Mouse (Mus musculus) midbrain, postnatal 0 days (tissue): Measurements from ENCODE around the gene Sfmbt1. TPM values are rescaled to one million over a fixed set of nuclear protein-coding genes. Genes with fewer than 3 reads are reported as not detected.

Experiments
- ATAC-seq: fragments of 200-750 bp; cut with Nextera tagmentation; 2 replicates; pipeline ENCODE4 v1.8.0; 2017; ENCODE audit warnings: moderate number of reproducible peaks, mild to moderate bottlenecking, moderate TSS enrichment, moderate library complexity; ENCODE audit not compliant: low FRiP score
- DNase-seq: peaks from one replicate; pipeline ENCODE4 v3.0.0-alpha.2; 2015; ENCODE audit warnings: low spot score
- H3K27ac ChIP-seq: fragments of 300-500 bp; sonication (generic); 2 replicates; pipeline ENCODE4 v1.5.1; 2014; ENCODE audit warnings: low read depth, mild to moderate bottlenecking, low read length, mixed read lengths
- H3K27me3 ChIP-seq: fragments of 300-500 bp; sonication (generic); 2 replicates; pipeline ENCODE4 v1.6.1; 2014; ENCODE audit warnings: low read length, control low read depth, mixed read lengths; ENCODE audit not compliant: insufficient read depth
- H3K36me3 ChIP-seq: fragments of 300-500 bp; sonication (generic); 2 replicates; pipeline ENCODE4 v1.6.1; 2014; ENCODE audit warnings: low read length, control low read depth, mixed read lengths; ENCODE audit not compliant: insufficient read depth
- H3K4me1 ChIP-seq: fragments of 300-500 bp; sonication (generic); 2 replicates; pipeline ENCODE4 v1.6.1; 2014; ENCODE audit warnings: mild to moderate bottlenecking, control low read depth, antibody characterized with exemption, low read length, mixed read lengths; ENCODE audit not compliant: insufficient read depth
- H3K4me2 ChIP-seq: fragments of 300-500 bp; sonication (generic); 2 replicates; pipeline ENCODE4 v1.6.1; 2014; ENCODE audit warnings: low read depth, mild to moderate bottlenecking, low read length, mixed read lengths; ENCODE audit not compliant: poor library complexity, severe bottlenecking
- H3K4me3 ChIP-seq: fragments of 300-500 bp; sonication (generic); 2 replicates; pipeline ENCODE4 v1.5.1; 2014; ENCODE audit warnings: low read depth, mild to moderate bottlenecking, low read length, moderate library complexity
- H3K9ac ChIP-seq: fragments of 300-500 bp; sonication (generic); replicated peaks from 2 replicates; pipeline ENCODE4 v1.6.1; 2014; ENCODE audit warnings: mild to moderate bottlenecking, low read length, moderate library complexity, mixed read lengths; ENCODE audit not compliant: poor library complexity, severe bottlenecking
- H3K9me3 ChIP-seq: fragments of 300-500 bp; sonication (generic); 2 replicates; pipeline ENCODE4 v1.6.1; 2016; ENCODE audit warnings: low read length, control low read depth
- CTCF ChIP-seq: IDR thresholded peaks from 2 replicates; pipeline ENCODE4 v1.5.1; 2016; ENCODE audit warnings: antibody characterized with exemption, mild to moderate bottlenecking
- WGBS: fragments of 180-500 bp; shearing (Covaris S2); extraction: QIAGEN DNeasy Blood & Tissue Kit; methylation state at CpG from one replicate; pipeline ENCODE4 v1.1.7; 2014; 5-methylcytosine and 5-hydroxymethylcytosine counted together
- polyA plus RNA-seq: library from polyadenylated mRNA; unstranded; fragments of >200 nt; fragmentation: Nextera tagmentation; extraction: Ambion mirVana; gene quantifications from 2 replicates; pipeline ENCODE4 v1.2.1, GENCODE M21; 2015
- total RNA-seq: library from RNA; depleted of rRNA; stranded (reverse); fragments of >200 nt; gene quantifications from 2 replicates; pipeline ENCODE4 v1.2.3, GENCODE M21; 2014

Gene Sfmbt1
- total and polyA plus RNA-seq, 2 experiments from 2014 or later: 9.2 to 16.2 TPM

DNA sequence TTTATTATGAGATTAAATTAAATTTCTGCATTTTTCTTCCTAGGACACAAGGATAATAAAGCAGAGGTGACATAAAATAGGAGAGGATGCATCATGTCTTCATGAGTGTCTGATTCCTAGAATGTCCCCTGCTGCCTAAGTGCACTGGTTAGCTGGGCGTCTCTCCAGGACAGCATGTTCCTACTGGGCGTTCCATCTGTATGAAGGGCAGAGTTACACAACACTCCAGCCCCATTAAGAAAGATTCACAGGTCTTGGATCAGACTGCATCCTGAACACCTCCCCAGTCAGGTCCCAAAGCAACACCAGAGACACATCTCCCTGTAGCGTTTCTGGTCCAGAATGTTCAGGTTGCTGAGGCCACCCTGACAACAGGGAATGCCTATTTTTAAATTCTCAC is 140.7 kb downstream of the Sfmbt1 start:
- ATAC-seq: no peak
- H3K27ac ChIP-seq: no peak overlapping the region
- WGBS: 94% methylated on average over 3 of the region's 3 CpGs
- TF ChIP-seq CTCF: no peak
- H3K4me1 ChIP-seq: no peaks in the 10 kb centered on the region
- 0 out of 2 replicates have a peak, but pooled peaks cover 4% of the 10 kb centered on the region for H3K36me3 ChIP-seq
- H3K9ac ChIP-seq: no peak overlapping the region
- no peaks in the 10 kb centered on the region for H3K27me3 ChIP-seq
- H3K4me2 ChIP-seq: no peak overlapping the region
- no peak for DNase-seq
- no peak overlapping the region for H3K4me3 ChIP-seq
- no peaks in the 10 kb centered on the region for H3K9me3 ChIP-seq

DNA sequence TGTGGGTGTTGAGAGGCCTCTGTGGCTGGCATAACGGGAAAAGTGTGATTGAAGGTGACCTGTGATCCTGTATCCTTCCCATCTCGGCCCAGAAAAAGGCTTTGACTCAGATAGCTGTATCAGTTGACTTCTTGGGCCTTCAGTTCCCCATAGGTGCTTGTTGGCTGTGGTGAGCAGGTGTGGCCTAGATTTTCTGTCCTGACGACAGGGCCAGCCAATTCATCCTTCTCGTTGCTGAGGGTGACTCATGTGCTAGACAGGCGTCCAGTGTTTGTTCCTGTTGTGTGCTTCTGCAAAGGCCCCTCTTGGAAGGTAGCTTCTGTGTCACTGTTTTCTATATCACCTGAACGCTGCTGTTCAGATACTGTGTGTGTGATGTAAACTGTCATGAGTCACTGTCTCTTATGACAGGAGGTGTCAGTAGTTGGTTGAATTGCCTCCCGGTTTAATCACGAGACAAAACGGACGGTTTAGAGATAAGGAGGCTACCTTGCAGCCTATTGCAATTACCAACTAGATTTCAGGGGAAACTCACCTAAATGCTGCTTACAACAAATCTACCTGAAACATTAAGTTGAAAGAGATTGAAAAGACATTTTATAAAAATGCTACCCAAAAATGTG is 142.3 kb downstream of the Sfmbt1 start:
- Histone ChIP-seq H3K9ac (no peak overlapping the region), H3K27me3 (no peaks in the 10 kb centered on the region), H3K9me3 (no peaks in the 10 kb centered on the region), H3K4me3 (no peak overlapping the region), H3K36me3 (0 out of 2 replicates have a peak, but pooled peaks cover 4% of the 10 kb centered on the region), H3K4me1 (no peaks in the 10 kb centered on the region), H3K27ac (no peak overlapping the region), H3K4me2 (no peak overlapping the region)
- TF ChIP-seq CTCF: no peak
- DNase-seq (no peak), ATAC-seq (no peak)
- 87% methylated on average over 10 of the region's 10 CpGs for WGBS

DNA sequence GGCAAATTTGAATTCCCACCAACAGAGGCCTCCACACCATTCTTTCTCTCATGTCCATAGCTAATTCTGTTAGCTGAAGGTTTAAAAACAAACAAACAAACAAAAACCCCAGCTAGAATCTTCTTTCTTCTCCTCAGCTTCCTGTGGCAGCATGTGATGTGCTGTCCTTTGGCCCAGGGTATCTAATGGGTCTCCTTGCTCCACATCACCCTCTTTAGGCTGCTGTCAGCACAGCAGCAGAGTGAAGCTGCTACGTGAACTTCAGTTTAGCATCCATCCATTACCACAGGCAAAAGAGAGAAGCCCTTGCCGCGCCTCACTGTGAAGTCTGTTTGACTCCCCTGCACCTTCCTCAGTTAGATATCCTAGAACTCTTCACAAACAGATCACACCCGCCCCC is 143.3 kb downstream of the Sfmbt1 start:
- Histone ChIP-seq H3K9me3 (no peaks in the 10 kb centered on the region), H3K4me1 (no peaks in the 10 kb centered on the region), H3K4me3 (no peak overlapping the region), H3K4me2 (no peak overlapping the region), H3K9ac (no peak overlapping the region), H3K36me3 (0 out of 2 replicates have a peak, but pooled peaks cover 4% of the 10 kb centered on the region), H3K27ac (no peak overlapping the region), H3K27me3 (no peaks in the 10 kb centered on the region)
- WGBS: 83% methylated on average over 4 of the region's 4 CpGs
- peak; percentile 4; the same call in 1 of the 2 replicates for TF ChIP-seq CTCF
- DNase-seq (no peak), ATAC-seq (no peak)

DNA sequence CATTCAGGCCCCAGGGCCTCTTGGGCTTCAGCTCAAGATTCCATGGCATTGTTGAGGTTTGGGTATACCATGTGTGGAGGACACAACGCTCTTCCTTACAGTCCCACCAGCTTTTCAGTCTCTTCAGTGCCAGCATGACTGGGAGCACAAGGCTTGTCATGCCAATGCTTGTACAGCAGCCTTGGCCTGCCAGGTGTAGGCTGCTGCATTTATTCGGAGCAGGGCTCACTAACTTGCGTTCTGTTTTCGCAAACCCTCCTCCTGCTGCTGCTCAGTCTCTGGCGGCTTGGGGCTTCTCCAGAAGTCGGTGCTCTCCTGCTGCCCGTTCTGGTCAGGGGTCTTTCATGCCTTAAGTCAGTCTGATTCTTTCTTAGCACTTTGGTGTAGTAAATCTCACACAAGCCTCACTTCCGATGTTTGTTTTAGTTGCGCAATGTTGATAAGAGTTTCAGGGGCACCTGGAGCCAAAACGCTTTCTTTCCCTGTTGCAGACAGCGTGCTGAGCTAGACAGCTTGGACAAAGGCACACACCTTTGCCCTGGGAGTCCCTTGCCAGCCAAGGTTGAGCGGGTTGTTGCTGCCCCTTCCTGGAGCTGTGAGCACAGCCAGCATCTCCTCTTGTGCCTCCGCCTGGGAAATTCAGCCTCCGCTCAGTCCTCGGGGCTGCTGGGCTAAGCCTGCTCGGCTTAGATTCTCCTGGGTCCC is 146.9 kb downstream of the Sfmbt1 start:
- WGBS: 78% methylated on average over 16 of the region's 16 CpGs
- Histone ChIP-seq H3K4me1 (no peaks in the 10 kb centered on the region), H3K9me3 (no peaks in the 10 kb centered on the region), H3K4me2 (no peak overlapping the region), H3K4me3 (no peak overlapping the region), H3K9ac (no peak overlapping the region), H3K27ac (no peak overlapping the region), H3K27me3 (no peaks in the 10 kb centered on the region), H3K36me3 (peaks cover 17% of the 10 kb centered on the region)
- no peak for TF ChIP-seq CTCF
- no peak for DNase-seq
- ATAC-seq: no peak

DNA sequence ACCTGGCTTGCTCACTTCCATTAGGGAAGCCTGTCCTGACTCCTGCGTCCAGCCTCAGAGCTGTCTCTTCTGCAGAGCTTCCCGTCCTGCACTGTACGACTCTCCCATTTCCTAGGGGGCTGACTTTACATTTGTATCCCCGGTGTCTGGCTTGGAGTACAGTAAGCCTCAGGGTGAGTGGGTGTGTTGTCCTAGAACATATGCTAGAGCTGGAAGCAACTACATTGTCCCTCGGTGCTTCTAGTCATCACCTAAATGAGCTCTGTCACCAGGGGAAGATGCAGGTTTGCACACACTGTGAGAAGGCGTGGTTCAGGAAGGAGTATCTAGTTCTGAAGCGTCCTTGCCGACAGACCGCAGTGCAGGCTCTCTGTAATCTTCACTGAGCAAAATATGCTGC is 147.7 kb downstream of the Sfmbt1 start:
- H3K36me3 ChIP-seq: peaks cover 20% of the 10 kb centered on the region
- no peak overlapping the region for H3K9ac ChIP-seq
- H3K27ac ChIP-seq: no peak overlapping the region
- no peaks in the 10 kb centered on the region for H3K27me3 ChIP-seq
- no peak overlapping the region for H3K4me3 ChIP-seq
- H3K4me1 ChIP-seq: no peaks in the 10 kb centered on the region
- no peak for TF ChIP-seq CTCF
- DNase-seq: no peak
- no peaks in the 10 kb centered on the region for H3K9me3 ChIP-seq
- H3K4me2 ChIP-seq: no peak overlapping the region
- WGBS: 90% methylated on average over 9 of the region's 9 CpGs
- no peak for ATAC-seq

DNA sequence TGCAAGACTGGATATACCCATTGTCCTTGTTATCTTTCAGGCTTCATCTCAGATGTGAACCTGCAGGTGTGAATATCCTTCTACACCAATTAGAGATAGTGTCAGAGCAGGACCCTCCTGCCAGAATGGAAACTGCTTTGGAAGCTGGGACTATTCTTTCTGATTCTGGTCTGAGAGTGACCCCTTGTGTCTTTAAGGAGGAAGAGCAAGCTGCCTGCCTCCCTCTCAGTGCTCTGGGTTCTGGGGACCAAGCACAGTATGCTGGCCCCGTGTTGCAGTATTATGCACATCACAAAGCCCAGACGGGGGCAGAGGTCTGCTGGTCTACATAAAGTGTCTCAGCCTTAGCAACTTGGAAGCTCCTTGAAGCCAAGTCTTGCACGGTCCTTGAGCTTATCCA is 150.7 kb downstream of the Sfmbt1 start:
- no peak overlapping the region for H3K4me3 ChIP-seq
- peak; percentile 36 for DNase-seq
- ATAC-seq: no peak; the same call in 1 of the 2 replicates
- no peaks in the 10 kb centered on the region for H3K27me3 ChIP-seq
- TF ChIP-seq CTCF: peak; percentile 71
- no peaks in the 10 kb centered on the region for H3K4me1 ChIP-seq
- H3K36me3 ChIP-seq: peaks cover 27% of the 10 kb centered on the region
- H3K27ac ChIP-seq: no peak overlapping the region
- H3K9ac ChIP-seq: no peak overlapping the region
- H3K4me2 ChIP-seq: no peak overlapping the region
- 66% methylated on average over 3 of the region's 3 CpGs for WGBS
- H3K9me3 ChIP-seq: no peaks in the 10 kb centered on the region
